Mouse (Mus musculus) embryonic fibroblast, embryonic 13.5 days (primary cell): ENCODE measurements around the gene Prdx6.

Experiments used
- CTCF ChIP-seq: IDR thresholded peaks from 2 replicates; pipeline ENCODE4 v1.5.1; 2011; ENCODE audit warnings: mild to moderate bottlenecking, control low read depth, low read length, moderate library complexity, borderline replicate concordance; ENCODE audit not compliant: insufficient read depth
- POLR2A ChIP-seq: IDR thresholded peaks from 2 replicates; pipeline ENCODE4 v1.6.1; 2011; ENCODE audit warnings: low read depth, mild to moderate bottlenecking, control low read depth, low read length, moderate library complexity

- TF ChIP-seq POLR2A (no peak), CTCF (no peak)
These were observed 3.3 kb upstream of the Prdx6 start for GRCm38 (mm10) chr1:161254361-161254760.
